Mouse (Mus musculus) hindbrain, embryonic 13.5 days (tissue): ENCODE measurements around the gene Alg14. TPM values are rescaled to one million over a fixed set of nuclear protein-coding genes. Genes with fewer than 3 reads are reported as not detected.

Source experiments
- ATAC-seq: fragments of 200-750 bp; cut with Nextera tagmentation; 2 replicates; pipeline ENCODE4 v1.8.0; 2017; ENCODE audit warnings: moderate TSS enrichment; ENCODE audit not compliant: low FRiP score
- H3K27ac ChIP-seq: fragments of 300-500 bp; sonication (generic); 2 replicates; pipeline ENCODE4 v1.5.1; 2015; ENCODE audit warnings: inconsistent platforms, mild to moderate bottlenecking, moderate library complexity
- H3K27me3 ChIP-seq: fragments of 300-500 bp; sonication (generic); 2 replicates; pipeline ENCODE4 v1.6.1; 2015; ENCODE audit warnings: mild to moderate bottlenecking, inconsistent platforms
- H3K36me3 ChIP-seq: fragments of 300-500 bp; sonication (generic); 2 replicates; pipeline ENCODE4 v1.6.1; 2015; ENCODE audit warnings: mild to moderate bottlenecking, inconsistent platforms
- H3K4me1 ChIP-seq: fragments of 300-500 bp; sonication (generic); replicated peaks from 2 replicates; pipeline ENCODE4 v1.6.1; 2015; ENCODE audit warnings: inconsistent platforms
- H3K4me2 ChIP-seq: fragments of 300-500 bp; sonication (generic); 2 replicates; pipeline ENCODE4 v1.6.1; 2015; ENCODE audit warnings: inconsistent platforms, mild to moderate bottlenecking, moderate library complexity
- H3K4me3 ChIP-seq: fragments of 300-500 bp; sonication (generic); 2 replicates; pipeline ENCODE4 v1.5.1; 2015; ENCODE audit warnings: mild to moderate bottlenecking, inconsistent platforms
- H3K9ac ChIP-seq: fragments of 300-500 bp; sonication (generic); 2 replicates; pipeline ENCODE4 v1.6.1; 2015; ENCODE audit warnings: mild to moderate bottlenecking, inconsistent platforms
- H3K9me3 ChIP-seq: fragments of 300-500 bp; sonication (generic); 2 replicates; pipeline ENCODE4 v1.6.1; 2016; ENCODE audit warnings: inconsistent platforms
- WGBS: fragments of 180-500 bp; shearing (Covaris S2); methylation state at CpG from one replicate; pipeline ENCODE4 v1.1.7; 2015; 5-methylcytosine and 5-hydroxymethylcytosine counted together
- polyA plus RNA-seq: library from polyadenylated mRNA; unstranded; fragments of >200 nt; fragmentation: Nextera tagmentation; extraction: Ambion mirVana; gene quantifications from 2 replicates; pipeline ENCODE4 v1.2.1, GENCODE M21; 2015

Alg14 gene
- polyA plus RNA-seq, 1 experiment from 2014 or later: 39.7 TPM

GRCm38 (mm10) chr3:121261251-121261650 lies 30.3 kb upstream of the Alg14 start:
- 63% methylated on average over 7 of the region's 7 CpGs for WGBS
- ATAC-seq: no peak

GRCm38 (mm10) chr3:121261939-121262520 lies 29.5 kb upstream of the Alg14 start:
- Histone ChIP-seq H3K4me1 (peaks cover 9% of the 10 kb centered on the region), H3K27ac (peak overlapping the region; percentile 73; the same call in 1 of the 2 replicates), H3K36me3 (no peaks in the 10 kb centered on the region), H3K4me2 (peak overlapping the region; percentile 91), H3K9me3 (no peaks in the 10 kb centered on the region), H3K27me3 (peaks cover 56% of the 10 kb centered on the region), H3K4me3 (peak overlapping the region; percentile 80), H3K9ac (peak overlapping the region; percentile 84)
- WGBS: 10% methylated on average over 21 of the region's 21 CpGs
- ATAC-seq: no peak

More at GRCm38 (mm10) chr3:121261251-121261650, 30.3 kb upstream of the Alg14 start:
- Histone ChIP-seq H3K27ac (no peak overlapping the region), H3K9me3 (no peaks in the 10 kb centered on the region), H3K4me3 (no peak overlapping the region), H3K27me3 (peaks cover 59% of the 10 kb centered on the region), H3K4me1 (peaks cover 9% of the 10 kb centered on the region), H3K4me2 (no peak overlapping the region), H3K9ac (no peak overlapping the region), H3K36me3 (no peaks in the 10 kb centered on the region)

- H3K27me3 ChIP-seq: peaks cover 60% of the 10 kb centered on the region
Measured at GRCm38 (mm10) chr3:121262521-121263204, 28.9 kb upstream of the Alg14 start.

GRCm38 (mm10) chr3:121263205-121263548 lies 28.4 kb upstream of the Alg14 start:
- peaks cover 60% of the 10 kb centered on the region for H3K27me3 ChIP-seq
- no peak; the same call in 1 of the 2 replicates for ATAC-seq
- no peaks in the 10 kb centered on the region for H3K9me3 ChIP-seq

More at GRCm38 (mm10) chr3:121262521-121263204, 28.9 kb upstream of the Alg14 start:
- peak overlapping the region; percentile 84 for H3K9ac ChIP-seq
- H3K4me3 ChIP-seq: peak overlapping the region; percentile 80
- WGBS: under 1% methylated on average over 72 of the region's 97 CpGs
- H3K4me1 ChIP-seq: peaks cover 9% of the 10 kb centered on the region
- H3K9me3 ChIP-seq: no peaks in the 10 kb centered on the region
- H3K36me3 ChIP-seq: no peaks in the 10 kb centered on the region
- H3K27ac ChIP-seq: peak overlapping the region; percentile 73
- peak; percentile 94 for ATAC-seq
- peak overlapping the region; percentile 91 for H3K4me2 ChIP-seq

GRCm38 (mm10) chr3:121264242-121264641 lies 27.3 kb upstream of the Alg14 start:
- no peak for ATAC-seq
- Histone ChIP-seq H3K9ac (no peak overlapping the region), H3K4me3 (no peak overlapping the region), H3K4me1 (peaks cover 9% of the 10 kb centered on the region), H3K36me3 (no peaks in the 10 kb centered on the region), H3K9me3 (no peaks in the 10 kb centered on the region), H3K27ac (no peak overlapping the region), H3K27me3 (peaks cover 53% of the 10 kb centered on the region), H3K4me2 (no peak overlapping the region)
- WGBS: 64% methylated on average over 6 of the region's 6 CpGs

More at GRCm38 (mm10) chr3:121263205-121263548, 28.4 kb upstream of the Alg14 start:
- Histone ChIP-seq H3K4me1 (peaks cover 9% of the 10 kb centered on the region), H3K27ac (peak overlapping the region; percentile 73), H3K4me3 (peak overlapping the region; percentile 80), H3K4me2 (peak overlapping the region; percentile 91), H3K9ac (peak overlapping the region; percentile 84), H3K36me3 (no peaks in the 10 kb centered on the region)
- WGBS: 3% methylated on average over 20 of the region's 20 CpGs

GRCm38 (mm10) chr3:121267283-121267682 lies 24.3 kb upstream of the Alg14 start:
- Histone ChIP-seq H3K4me2 (no peak overlapping the region), H3K27ac (no peak overlapping the region), H3K4me1 (peaks cover 4% of the 10 kb centered on the region), H3K4me3 (no peak overlapping the region), H3K36me3 (no peaks in the 10 kb centered on the region), H3K9me3 (no peaks in the 10 kb centered on the region), H3K9ac (no peak overlapping the region), H3K27me3 (peaks cover 25% of the 10 kb centered on the region)
- 90% methylated on average over 5 of the region's 5 CpGs for WGBS
- ATAC-seq: no peak

- Histone ChIP-seq H3K27ac (no peak overlapping the region), H3K9ac (no peak overlapping the region), H3K9me3 (no peaks in the 10 kb centered on the region), H3K4me2 (no peak overlapping the region), H3K4me1 (no peaks in the 10 kb centered on the region), H3K36me3 (no peaks in the 10 kb centered on the region), H3K4me3 (no peak overlapping the region), H3K27me3 (no peaks in the 10 kb centered on the region; the same call in 1 of the 2 replicates)
- ATAC-seq: no peak
- WGBS: 83% methylated on average over 2 of the region's 2 CpGs
Measured at GRCm38 (mm10) chr3:121272577-121272976, 19.0 kb upstream of the Alg14 start.

- ATAC-seq: no peak
- Histone ChIP-seq H3K9me3 (no peaks in the 10 kb centered on the region), H3K36me3 (no peaks in the 10 kb centered on the region), H3K4me2 (no peak overlapping the region), H3K4me3 (no peak overlapping the region), H3K27me3 (no peaks in the 10 kb centered on the region), H3K9ac (no peak overlapping the region), H3K27ac (no peak overlapping the region), H3K4me1 (no peaks in the 10 kb centered on the region)
- WGBS: 96% methylated on average over 2 of the region's 2 CpGs
Measured at GRCm38 (mm10) chr3:121274010-121274409, 17.6 kb upstream of the Alg14 start.

- Histone ChIP-seq H3K27ac (no peak overlapping the region), H3K9me3 (no peaks in the 10 kb centered on the region), H3K36me3 (no peaks in the 10 kb centered on the region), H3K27me3 (no peaks in the 10 kb centered on the region), H3K9ac (no peak overlapping the region), H3K4me1 (no peaks in the 10 kb centered on the region), H3K4me2 (no peak overlapping the region), H3K4me3 (no peak overlapping the region)
- 84% methylated on average over 4 of the region's 4 CpGs for WGBS
- ATAC-seq: no peak
Measured at GRCm38 (mm10) chr3:121277009-121277408, 14.6 kb upstream of the Alg14 start.

GRCm38 (mm10) chr3:121277557-121277956 lies 14.0 kb upstream of the Alg14 start:
- 90% methylated on average over 4 of the region's 4 CpGs for WGBS
- H3K4me2 ChIP-seq: no peak overlapping the region
- H3K4me3 ChIP-seq: no peak overlapping the region
- H3K9ac ChIP-seq: no peak overlapping the region
- no peaks in the 10 kb centered on the region for H3K9me3 ChIP-seq
- ATAC-seq: no peak
- no peaks in the 10 kb centered on the region for H3K27me3 ChIP-seq
- H3K36me3 ChIP-seq: no peaks in the 10 kb centered on the region
- no peaks in the 10 kb centered on the region for H3K4me1 ChIP-seq
- no peak overlapping the region for H3K27ac ChIP-seq

- ATAC-seq: no peak
- no peak overlapping the region for H3K4me3 ChIP-seq
Measured at GRCm38 (mm10) chr3:121279679-121280078, 11.9 kb upstream of the Alg14 start.

GRCm38 (mm10) chr3:121282998-121283397 lies 8.6 kb upstream of the Alg14 start, which contains the start of gene Tmem56:
Gene Tmem56 (minus strand): TSS chr3:121283098.
- Histone ChIP-seq H3K27ac (no peak within 1 kb of the TSS), H3K9me3 (no peaks in the 10 kb centered on the region), H3K9ac (no peak within 1 kb of the TSS), H3K4me1 (no peaks in the 10 kb centered on the region), H3K27me3 (no peaks in the 10 kb centered on the region), H3K4me3 (no peak within 1 kb of the TSS), H3K36me3 (no peaks in the 10 kb centered on the region), H3K4me2 (no peak within 1 kb of the TSS)
- 93% methylated on average over 4 of the region's 4 CpGs for WGBS
- no peak for ATAC-seq

More at GRCm38 (mm10) chr3:121279679-121280078, 11.9 kb upstream of the Alg14 start:
- 85% methylated on average over 14 of the region's 14 CpGs for WGBS
- Histone ChIP-seq H3K9me3 (no peaks in the 10 kb centered on the region), H3K36me3 (no peaks in the 10 kb centered on the region), H3K4me2 (no peak overlapping the region), H3K9ac (no peak overlapping the region), H3K27ac (no peak overlapping the region), H3K4me1 (no peaks in the 10 kb centered on the region), H3K27me3 (no peaks in the 10 kb centered on the region)

GRCm38 (mm10) chr3:121285219-121285618 lies 6.4 kb upstream of the Alg14 start:
- H3K27me3 ChIP-seq: no peaks in the 10 kb centered on the region
- H3K27ac ChIP-seq: no peak overlapping the region
- no peaks in the 10 kb centered on the region for H3K4me1 ChIP-seq
- H3K9me3 ChIP-seq: no peaks in the 10 kb centered on the region
- no peak for ATAC-seq
- WGBS: 91% methylated on average over 6 of the region's 6 CpGs
- H3K4me2 ChIP-seq: no peak overlapping the region
- no peaks in the 10 kb centered on the region for H3K36me3 ChIP-seq
- H3K4me3 ChIP-seq: no peak overlapping the region
- H3K9ac ChIP-seq: no peak overlapping the region
